Comparison of ENCODE assay signal across 11 mouse cellular contexts in the genomic region with DNA sequence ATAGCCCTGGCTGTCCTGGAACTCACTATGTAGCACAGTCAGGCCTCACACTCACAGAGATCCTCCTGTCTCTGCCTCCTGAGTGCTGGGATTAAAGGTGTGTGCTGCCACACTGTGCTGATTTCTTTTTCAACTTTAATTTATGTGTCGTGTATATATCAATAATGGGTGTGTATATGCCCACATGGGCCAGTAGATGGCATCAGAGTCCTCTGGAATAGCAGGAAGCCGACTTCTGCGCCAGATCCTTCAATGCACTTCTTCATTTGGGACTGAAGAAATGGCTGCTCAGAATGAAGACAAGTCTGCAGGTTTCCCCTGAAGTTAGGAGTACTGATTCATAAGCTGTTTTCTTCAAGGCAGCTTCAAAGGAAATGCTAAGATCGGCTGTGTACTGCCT. TPM values are rescaled to one million over a fixed set of nuclear protein-coding genes. Genes with fewer than 3 reads are reported as not detected.
DNase-seq lines count a peak whose midpoint lies in the region; ATAC-seq and TF ChIP-seq lines count a peak whose summit lies in the region.
"Had no signal": no experiment of that assay in that cellular context is flagged by ENCODE, and none has a peak within 500 bp of the region (broad histone marks: within the 10 kb centered on the region; RNA-seq: fewer than 3 reads in every experiment).

No protein-coding gene starts in this region.

- no peaks in the 10 kb centered on the region for H3K9me3 ChIP-seq in hindbrain, embryonic 11.5 days (ENCODE audit: control insufficient read depth, low read length)
- peaks cover 6% of the 10 kb centered on the region for H3K9me3 ChIP-seq in hindbrain, embryonic 13.5 days
- peaks cover 3% of the 10 kb centered on the region for H3K9me3 ChIP-seq in hindbrain, postnatal 0 days (ENCODE audit: low read length)
- peaks cover 4% of the 10 kb centered on the region; the same call in 1 of the 2 replicates for H3K9me3 ChIP-seq in stomach, embryonic 16.5 days (replicated peaks; ENCODE audit: control insufficient read depth, low read length)

- no peaks in the 10 kb centered on the region for H3K36me3 ChIP-seq in hindbrain, embryonic 11.5 days (ENCODE audit: control insufficient read depth, insufficient read depth, low read length)
- H3K36me3 ChIP-seq in hindbrain, embryonic 13.5 days = no peaks in the 10 kb centered on the region
- H3K36me3 ChIP-seq in thymus, adult 2 months (ENCODE audit: control insufficient read depth, insufficient read depth, low read length) = no peaks in the 10 kb centered on the region
- no peaks in the 10 kb centered on the region for H3K36me3 ChIP-seq in hindbrain, postnatal 0 days (ENCODE audit: insufficient read depth, low read length)
- no peaks in the 10 kb centered on the region for H3K36me3 ChIP-seq in stomach, embryonic 16.5 days (ENCODE audit: control insufficient read depth, insufficient read depth, low read length)
- H3K36me3 ChIP-seq: limb, embryonic 12.5 days; neural tube, embryonic 15.5 days had no signal

- no peak for TF ChIP-seq CTCF in thymus, adult 2 months (IDR thresholded peaks at IDR 0.05; ENCODE audit: borderline replicate concordance, control insufficient read depth, extremely low read depth, insufficient read depth, low read length, poor library complexity)
- peak; percentile 65 for TF ChIP-seq CTCF in hindbrain, postnatal 0 days (IDR thresholded peaks at IDR 0.05; ENCODE audit: low read depth)

- no peak for TF ChIP-seq POLR2A in thymus, adult 2 months (IDR thresholded peaks at IDR 0.05; ENCODE audit: control insufficient read depth, extremely low read depth, insufficient read depth, low read length, poor library complexity)

- no peak overlapping the region for H3K27ac ChIP-seq in hindbrain, embryonic 11.5 days (ENCODE audit: low read depth, low read length)
- no peak overlapping the region for H3K27ac ChIP-seq in hindbrain, embryonic 13.5 days
- no peak overlapping the region for H3K27ac ChIP-seq in thymus, adult 2 months (ENCODE audit: control insufficient read depth, insufficient read depth, low read length)
- H3K27ac ChIP-seq in hindbrain, postnatal 0 days = no peak overlapping the region
- H3K27ac ChIP-seq in stomach, embryonic 16.5 days (ENCODE audit: low read length) = peak overlapping the region; percentile 68
- H3K27ac ChIP-seq: limb, embryonic 12.5 days; neural tube, embryonic 15.5 days had no signal

- WGBS in hindbrain, embryonic 11.5 days = 39% methylated on average over 4 of the region's 4 CpGs
- 37% methylated on average over 4 of the region's 4 CpGs for WGBS in hindbrain, embryonic 13.5 days
- WGBS in thymus, adult 2 months = 38% methylated on average over 4 of the region's 4 CpGs
- 35% methylated on average over 4 of the region's 4 CpGs for WGBS in hindbrain, postnatal 0 days
- 43% methylated on average over 4 of the region's 4 CpGs for WGBS in stomach, embryonic 16.5 days

- H3K4me2 ChIP-seq in hindbrain, embryonic 11.5 days (replicated peaks; ENCODE audit: low read depth, low read length) = no peak overlapping the region
- H3K4me2 ChIP-seq in hindbrain, embryonic 13.5 days = no peak overlapping the region
- H3K4me2 ChIP-seq in hindbrain, postnatal 0 days (ENCODE audit: low read depth, low read length) = no peak overlapping the region
- H3K4me2 ChIP-seq in stomach, embryonic 16.5 days (ENCODE audit: low read depth, low read length) = no peak overlapping the region
- H3K4me2 ChIP-seq: limb, embryonic 12.5 days; neural tube, embryonic 15.5 days had no signal

- no peak overlapping the region for H3K4me3 ChIP-seq in hindbrain, embryonic 11.5 days (ENCODE audit: low read depth, low read length)
- H3K4me3 ChIP-seq in hindbrain, embryonic 13.5 days = no peak overlapping the region
- no peak overlapping the region for H3K4me3 ChIP-seq in thymus, adult 2 months (ENCODE audit: control insufficient read depth, insufficient read depth, low read length)
- no peak overlapping the region for H3K4me3 ChIP-seq in hindbrain, postnatal 0 days (ENCODE audit: low read length)
- no peak overlapping the region for H3K4me3 ChIP-seq in stomach, embryonic 16.5 days (replicated peaks; ENCODE audit: low read length)
- H3K4me3 ChIP-seq: limb, embryonic 12.5 days; neural tube, embryonic 15.5 days had no signal

- peak; percentile 33 for DNase-seq in hindbrain, embryonic 11.5 days (ENCODE audit: low spot score)
- DNase-seq in thymus, postnatal 25 days = peak; percentile 4
- DNase-seq in thymus, adult 2 months = no peak
- DNase-seq in hindbrain, postnatal 0 days (ENCODE audit: low spot score) = peak; percentile 73
- DNase-seq in heart, adult 8-10 months (ENCODE audit: low spot score) = no peak
- no peak for DNase-seq in right cerebral cortex, postnatal 36 days (ENCODE audit: low spot score in 2 of 2)
- DNase-seq: gastrocnemius, postnatal 25 days had no signal

- H3K4me1 ChIP-seq in hindbrain, embryonic 11.5 days (replicated peaks; ENCODE audit: control insufficient read depth, insufficient read depth, low read length) = no peaks in the 10 kb centered on the region
- no peaks in the 10 kb centered on the region for H3K4me1 ChIP-seq in hindbrain, embryonic 13.5 days (replicated peaks)
- H3K4me1 ChIP-seq in thymus, adult 2 months (replicated peaks; ENCODE audit: control insufficient read depth, insufficient read depth, low read length) = no peaks in the 10 kb centered on the region
- no peaks in the 10 kb centered on the region for H3K4me1 ChIP-seq in hindbrain, postnatal 0 days (ENCODE audit: insufficient read depth, low read length)
- no peaks in the 10 kb centered on the region for H3K4me1 ChIP-seq in stomach, embryonic 16.5 days (ENCODE audit: control insufficient read depth, insufficient read depth, low read length)
- H3K4me1 ChIP-seq: limb, embryonic 12.5 days; neural tube, embryonic 15.5 days had no signal

- H3K27me3 ChIP-seq in hindbrain, embryonic 11.5 days (ENCODE audit: control insufficient read depth, insufficient read depth, low read length) = no peaks in the 10 kb centered on the region
- no peaks in the 10 kb centered on the region for H3K27me3 ChIP-seq in hindbrain, embryonic 13.5 days
- H3K27me3 ChIP-seq in thymus, adult 2 months (ENCODE audit: control insufficient read depth, insufficient read depth, low read length) = no peaks in the 10 kb centered on the region
- H3K27me3 ChIP-seq in hindbrain, postnatal 0 days (ENCODE audit: insufficient read depth, low read length) = no peaks in the 10 kb centered on the region
- no peaks in the 10 kb centered on the region for H3K27me3 ChIP-seq in stomach, embryonic 16.5 days (ENCODE audit: control insufficient read depth, insufficient read depth, low read length)
- H3K27me3 ChIP-seq: limb, embryonic 12.5 days; neural tube, embryonic 15.5 days had no signal

- no peak for ATAC-seq in hindbrain, embryonic 11.5 days (ENCODE audit: low FRiP score)
- no peak for ATAC-seq in hindbrain, embryonic 13.5 days (ENCODE audit: low FRiP score)
- ATAC-seq in hindbrain, postnatal 0 days = no peak
- ATAC-seq in stomach, embryonic 16.5 days (ENCODE audit: insufficient read depth, low FRiP score) = no peak

- H3K9ac ChIP-seq in hindbrain, embryonic 11.5 days (ENCODE audit: low read depth, low read length) = no peak overlapping the region
- no peak overlapping the region for H3K9ac ChIP-seq in hindbrain, embryonic 13.5 days
- H3K9ac ChIP-seq in hindbrain, postnatal 0 days (replicated peaks; ENCODE audit: low read length) = no peak overlapping the region
- H3K9ac ChIP-seq in stomach, embryonic 16.5 days (ENCODE audit: low read length) = no peak overlapping the region
- H3K9ac ChIP-seq: limb, embryonic 12.5 days; neural tube, embryonic 15.5 days had no signal

RNA-seq across cellular contexts. Expression of gene Lao1, which starts 30.4 kb away (rescaled TPM):
- not detected in 2 replicates for polyA plus RNA-seq in hindbrain, embryonic 11.5 days (2014; fragmentation: Nextera tagmentation; extraction: Ambion mirVana)
- not detected in 2 replicates for polyA plus RNA-seq in hindbrain, embryonic 13.5 days (2015; fragmentation: Nextera tagmentation; extraction: Ambion mirVana)
- 0.10 and 0.18 TPM in 2 replicates for polyA plus RNA-seq in thymus, adult 2 months (2012; rRNA removed)
- 0.07 and 0.58 TPM in 2 replicates for total RNA-seq in hindbrain, postnatal 0 days (2014; rRNA removed)
- polyA plus RNA-seq in hindbrain, postnatal 0 days (2015; fragmentation: Nextera tagmentation; extraction: Ambion mirVana) = 0.15 and 0.29 TPM in 2 replicates
- polyA plus RNA-seq in stomach, embryonic 16.5 days (2015; fragmentation: Nextera tagmentation; extraction: Ambion mirVana) = not detected in 2 replicates
- total RNA-seq in heart, adult 8-10 months (2022) = under 1 TPM in 3 of 4 experiments, not detected in 1; 0.09 to 0.19 (median 0.17) TPM
- polyA plus RNA-seq: limb, embryonic 12.5 days; neural tube, embryonic 15.5 days had no signal

RNA-seq across cellular contexts. Expression of gene Olfr1328, which starts 53.4 kb away (rescaled TPM):
- polyA plus RNA-seq in hindbrain, embryonic 11.5 days (2014; fragmentation: Nextera tagmentation; extraction: Ambion mirVana) = 0.07 TPM in 1 of 2 replicates, not detected in the other
- polyA plus RNA-seq in hindbrain, embryonic 13.5 days (2015; fragmentation: Nextera tagmentation; extraction: Ambion mirVana) = not detected in 2 replicates
- polyA plus RNA-seq in thymus, adult 2 months (2012; rRNA removed) = not detected in 2 replicates
- total RNA-seq in hindbrain, postnatal 0 days (2014; rRNA removed) = not detected in 2 replicates
- polyA plus RNA-seq in hindbrain, postnatal 0 days (2015; fragmentation: Nextera tagmentation; extraction: Ambion mirVana) = not detected in 2 replicates
- not detected in 2 replicates for polyA plus RNA-seq in stomach, embryonic 16.5 days (2015; fragmentation: Nextera tagmentation; extraction: Ambion mirVana)
- not detected for total RNA-seq in heart, adult 8-10 months (2022)
- total RNA-seq: gastrocnemius, postnatal 25 days had no signal
- polyA plus RNA-seq: limb, embryonic 12.5 days; neural tube, embryonic 15.5 days had no signal

Comparison
In these comparisons a context has a peak if more than half of its experiments do, and no peak if none do; other contexts are left out.
1. DNase-seq: peak in hindbrain, embryonic 11.5 days (single experiment), thymus, postnatal 25 days (single experiment) and hindbrain, postnatal 0 days (single experiment); none in thymus, adult 2 months (single experiment), heart, adult 8-10 months (single experiment) and right cerebral cortex, postnatal 36 days (0 of 2).